Mouse (Mus musculus): ENCODE results near the gene F12.

DNA sequence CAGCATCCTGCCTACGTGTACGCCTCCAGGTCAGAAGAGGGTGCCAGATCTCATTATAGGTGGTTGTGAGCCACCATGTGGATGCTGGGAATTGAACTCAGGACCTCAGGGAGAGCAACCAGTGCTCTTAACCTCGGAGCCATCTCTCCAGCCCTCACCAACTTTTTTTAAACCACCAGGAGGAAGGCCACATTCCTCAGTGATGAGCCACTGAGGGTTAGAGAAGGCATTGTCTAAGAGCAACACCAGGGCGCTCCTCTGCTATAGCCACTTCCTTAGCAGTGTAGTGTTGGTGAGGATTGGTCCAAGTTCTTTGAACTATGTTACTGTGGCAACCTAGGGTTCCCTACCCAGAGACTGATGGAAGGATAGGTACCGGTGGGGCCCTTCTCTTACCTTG, 49.2 kb upstream of the F12 start:
- TF ChIP-seq EP300 (IDR thresholded peaks at IDR 0.05; ENCODE audit: low read length) (no peak), CTCF (conservative IDR thresholded peaks at IDR 0.05 in 1 of 2, IDR thresholded peaks at IDR 0.05 in 1 of 2; ENCODE audit: low read depth in 2 of 2, low read length in 2 of 2) (no peak), NRF1 (IDR thresholded peaks at IDR 0.05; ENCODE audit: low read depth, low read length) (no peak), ETS1 (conservative IDR thresholded peaks at IDR 0.05; ENCODE audit: low read depth, low read length) (no peak), POLR2A (IDR thresholded peaks at IDR 0.05; ENCODE audit: low read depth, low read length) (no peak), RAD21 (IDR thresholded peaks at IDR 0.05; ENCODE audit: low read depth, low read length) (no peak)

All from CH12.LX (cell line).